Mouse (Mus musculus) c-Kit-negative CD71-positive TER-119-positive erythroid progenitor cells, embryonic 14.5 days (primary cell): ENCODE data around the gene Echdc3.
A peak's percentile ranks its signal among the peaks of the same experiment; 100 is the strongest.

Source experiments
- DNase-seq: peaks from one replicate; pipeline ENCODE4 v3.0.0-alpha.2; 2013; ENCODE audit warnings: low read depth, low spot score

Echdc3 gene

GRCm38 (mm10) chr2:6168560-6168959 lies 44.3 kb downstream of the Echdc3 start:
- DNase-seq = no peak

GRCm38 (mm10) chr2:6167843-6168558 lies 44.8 kb downstream of the Echdc3 start:
- DNase-seq = peak; percentile 24

GRCm38 (mm10) chr2:6165771-6166170 lies 47.1 kb downstream of the Echdc3 start:
- DNase-seq = no peak

GRCm38 (mm10) chr2:6164606-6165290 lies 48.1 kb downstream of the Echdc3 start:
- DNase-seq = no peak

GRCm38 (mm10) chr2:6162366-6163040 lies 50.3 kb downstream of the Echdc3 start:
- DNase-seq = no peak

- no peak for DNase-seq
Measured at GRCm38 (mm10) chr2:6159735-6160134, 53.1 kb downstream of the Echdc3 start.

GRCm38 (mm10) chr2:6159219-6159618 lies 53.6 kb downstream of the Echdc3 start:
- no peak for DNase-seq

GRCm38 (mm10) chr2:6157635-6158034 lies 55.2 kb downstream of the Echdc3 start:
- no peak for DNase-seq

- no peak for DNase-seq
Measured at GRCm38 (mm10) chr2:6157208-6157607, 55.6 kb downstream of the Echdc3 start.

GRCm38 (mm10) chr2:6149801-6150200 lies 63.0 kb downstream of the Echdc3 start:
- no peak for DNase-seq

- no peak for DNase-seq
Measured at GRCm38 (mm10) chr2:6146901-6147300, 65.9 kb downstream of the Echdc3 start.

GRCm38 (mm10) chr2:6146257-6146656 lies 66.6 kb downstream of the Echdc3 start:
- no peak for DNase-seq

GRCm38 (mm10) chr2:6145611-6146010 lies 67.2 kb downstream of the Echdc3 start:
- no peak for DNase-seq

- no peak for DNase-seq
Measured at GRCm38 (mm10) chr2:6142915-6143654, 69.7 kb downstream of the Echdc3 start.

- no peak for DNase-seq
Measured at GRCm38 (mm10) chr2:6140572-6141161, 72.2 kb downstream of the Echdc3 start.
